Mouse (Mus musculus): ENCODE results near the gene Tnni1. TPM values are rescaled to one million over a fixed set of nuclear protein-coding genes. Genes with fewer than 3 reads are reported as not detected.

Tnni1 gene
- polyA plus RNA-seq, 2 experiments: 1.3 to 1.7 TPM

DNA sequence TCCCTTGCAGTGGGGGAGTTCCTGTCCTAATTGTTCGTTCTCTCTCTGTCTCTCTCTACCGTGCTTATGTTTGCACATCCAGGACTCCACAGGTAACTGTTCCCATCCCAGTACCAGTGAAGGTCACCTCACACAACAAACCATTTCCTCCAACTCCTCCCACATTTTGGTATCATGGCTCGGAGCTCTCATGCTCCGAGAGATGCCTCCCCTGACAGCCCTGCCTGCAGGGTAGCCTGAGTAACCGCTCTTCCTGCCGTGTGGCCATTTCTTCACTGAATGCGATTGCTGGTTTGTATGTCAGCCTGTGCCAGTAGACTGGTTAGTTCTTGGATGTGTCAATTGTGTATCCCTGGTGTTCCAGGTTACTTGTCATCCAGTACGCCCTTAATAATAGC, 7.7 kb upstream of the Tnni1 start:
- 53% methylated on average over 8 of the region's 8 CpGs for WGBS (ENCODE audit: insufficient replicate concordance)

DNA sequence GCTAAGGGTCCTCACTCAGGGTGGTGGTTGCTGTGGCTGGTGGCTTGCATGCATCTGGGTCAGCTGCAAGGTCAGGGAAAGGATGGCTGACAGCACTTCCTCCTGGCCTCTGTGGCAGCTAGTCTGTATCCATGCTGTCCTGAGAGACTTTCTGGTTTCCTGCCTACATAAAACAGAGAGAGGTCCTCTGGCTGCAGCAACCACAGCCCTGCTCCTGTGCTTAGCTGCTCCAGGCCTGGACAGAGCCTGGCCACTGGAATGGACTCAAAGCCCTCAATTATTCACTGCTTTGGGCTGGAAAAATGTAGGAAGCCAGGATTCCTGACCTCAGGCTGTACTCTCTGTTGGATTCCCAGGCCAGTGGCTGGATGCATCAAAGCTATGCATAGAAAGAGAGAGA, 2.6 kb upstream of the Tnni1 start:
- no peak overlapping the region for H3K4me3 ChIP-seq (ENCODE audit: insufficient read depth in 1 of 2, low read depth in 2 of 2, low read length in 2 of 2)
- H3K4me2 ChIP-seq (ENCODE audit: low read depth): no peak overlapping the region
- no peaks in the 10 kb centered on the region for H3K9me3 ChIP-seq (ENCODE audit: control insufficient read depth, low read length)
- no peak overlapping the region for H3K27ac ChIP-seq
- TF ChIP-seq EP300 (IDR thresholded peaks at IDR 0.05; ENCODE audit: low read depth): no peak
- no peak for TF ChIP-seq CTCF (IDR thresholded peaks at IDR 0.05; ENCODE audit: low read depth)
- H3K36me3 ChIP-seq (replicated peaks; ENCODE audit: control insufficient read depth, insufficient read depth, low read depth): no peaks in the 10 kb centered on the region
- H3K9ac ChIP-seq (replicated peaks): no peak overlapping the region
- ATAC-seq (ENCODE audit: insufficient read depth) (no peak), DNase-seq (ENCODE audit: low read depth in 3 of 3, low spot score in 3 of 3) (no peak)
- 0 out of 4 replicates have a peak, but pooled peaks cover 0 to 2% of the 10 kb centered on the region in 2 experiments for H3K4me1 ChIP-seq (replicated peaks; ENCODE audit: control insufficient read depth in 2 of 2, insufficient read depth in 2 of 2, low read length in 1 of 2)
- no peaks in the 10 kb centered on the region for H3K27me3 ChIP-seq (ENCODE audit: control insufficient read depth, insufficient read depth, low read length)

More for the DNA sequence above, 7.7 kb upstream of the Tnni1 start:
- no peak for DNase-seq (ENCODE audit: low read depth in 3 of 3, low spot score in 3 of 3)
- no peak overlapping the region for H3K4me3 ChIP-seq (ENCODE audit: insufficient read depth in 1 of 2, low read depth in 2 of 2, low read length in 2 of 2)
- no peaks in the 10 kb centered on the region for H3K9me3 ChIP-seq (ENCODE audit: control insufficient read depth, low read length)
- H3K4me1 ChIP-seq (replicated peaks; ENCODE audit: control insufficient read depth in 2 of 2, insufficient read depth in 2 of 2, low read length in 1 of 2): peaks cover 0 to 2% of the 10 kb centered on the region in 2 experiments; a peak in 1 of 4 replicates
- H3K27me3 ChIP-seq (ENCODE audit: control insufficient read depth, insufficient read depth, low read length): peaks cover 7% of the 10 kb centered on the region
- no peak overlapping the region for H3K4me2 ChIP-seq (ENCODE audit: low read depth)
- ATAC-seq (ENCODE audit: insufficient read depth): no peak
- H3K36me3 ChIP-seq (replicated peaks; ENCODE audit: control insufficient read depth, insufficient read depth, low read depth): no peaks in the 10 kb centered on the region
- TF ChIP-seq EP300 (IDR thresholded peaks at IDR 0.05; ENCODE audit: low read depth): no peak
- TF ChIP-seq CTCF (IDR thresholded peaks at IDR 0.05; ENCODE audit: low read depth): no peak
- no peak overlapping the region for H3K27ac ChIP-seq
- H3K9ac ChIP-seq (replicated peaks): no peak overlapping the region

DNA sequence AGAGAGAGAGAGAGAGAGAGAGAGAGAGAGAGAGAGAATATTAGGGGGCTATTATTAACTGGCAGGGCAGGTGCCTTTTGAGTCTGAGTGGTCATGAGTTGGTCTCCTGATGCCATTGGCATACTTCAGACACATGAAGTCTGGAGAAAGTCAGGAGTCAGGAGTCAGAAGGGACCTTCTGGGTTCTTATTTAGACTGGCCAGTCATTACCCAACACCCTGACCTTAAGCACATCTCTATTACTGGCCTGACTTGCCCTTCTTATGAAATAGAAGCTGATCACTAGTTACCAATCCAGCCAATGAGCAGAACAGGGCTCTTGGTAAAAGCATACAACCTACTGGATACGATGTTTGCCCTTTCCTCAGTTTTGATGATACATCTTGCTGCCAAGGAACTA, 2.2 kb upstream of the Tnni1 start:
- no peak overlapping the region for H3K9ac ChIP-seq (replicated peaks)
- 78% methylated on average over 1 of the region's 1 CpGs for WGBS (ENCODE audit: insufficient replicate concordance)
- no peak overlapping the region for H3K4me2 ChIP-seq (ENCODE audit: low read depth)
- no peak overlapping the region for H3K27ac ChIP-seq
- TF ChIP-seq EP300 (IDR thresholded peaks at IDR 0.05; ENCODE audit: low read depth) (no peak), CTCF (IDR thresholded peaks at IDR 0.05; ENCODE audit: low read depth) (no peak)
- DNase-seq (ENCODE audit: low read depth in 3 of 3, low spot score in 3 of 3): no peak
- 0 out of 4 replicates have a peak, but pooled peaks cover 0 to 2% of the 10 kb centered on the region in 2 experiments for H3K4me1 ChIP-seq (replicated peaks; ENCODE audit: control insufficient read depth in 2 of 2, insufficient read depth in 2 of 2, low read length in 1 of 2)
- H3K4me3 ChIP-seq (ENCODE audit: insufficient read depth in 1 of 2, low read depth in 2 of 2, low read length in 2 of 2): no peak overlapping the region
- ATAC-seq (ENCODE audit: insufficient read depth): no peak
- no peaks in the 10 kb centered on the region for H3K27me3 ChIP-seq (ENCODE audit: control insufficient read depth, insufficient read depth, low read length)
- H3K9me3 ChIP-seq (ENCODE audit: control insufficient read depth, low read length): no peaks in the 10 kb centered on the region
- H3K36me3 ChIP-seq (replicated peaks; ENCODE audit: control insufficient read depth, insufficient read depth, low read depth): no peaks in the 10 kb centered on the region

DNA sequence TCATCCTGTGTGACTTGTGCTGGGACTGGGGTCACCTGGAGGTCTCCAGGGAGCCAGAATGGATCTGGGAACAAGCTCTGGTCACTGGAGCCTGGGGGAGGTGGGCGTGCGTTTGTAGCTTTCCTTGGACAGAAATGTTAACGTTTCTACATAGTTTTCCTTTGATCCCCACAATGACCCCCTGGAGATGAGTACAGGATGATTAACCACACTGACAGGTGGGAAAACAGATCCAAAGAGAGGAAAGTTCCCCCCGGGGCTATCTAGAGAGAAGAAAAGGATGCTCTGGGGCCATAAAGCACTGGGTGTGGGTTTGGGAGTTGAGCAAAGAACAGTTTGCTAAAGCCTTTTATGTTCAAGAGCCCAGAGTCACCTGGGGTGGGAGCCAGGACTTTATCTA, 1.4 kb downstream of the Tnni1 start:
- Histone ChIP-seq H3K9ac (replicated peaks) (no peak overlapping the region), H3K27ac (no peak overlapping the region)

DNA sequence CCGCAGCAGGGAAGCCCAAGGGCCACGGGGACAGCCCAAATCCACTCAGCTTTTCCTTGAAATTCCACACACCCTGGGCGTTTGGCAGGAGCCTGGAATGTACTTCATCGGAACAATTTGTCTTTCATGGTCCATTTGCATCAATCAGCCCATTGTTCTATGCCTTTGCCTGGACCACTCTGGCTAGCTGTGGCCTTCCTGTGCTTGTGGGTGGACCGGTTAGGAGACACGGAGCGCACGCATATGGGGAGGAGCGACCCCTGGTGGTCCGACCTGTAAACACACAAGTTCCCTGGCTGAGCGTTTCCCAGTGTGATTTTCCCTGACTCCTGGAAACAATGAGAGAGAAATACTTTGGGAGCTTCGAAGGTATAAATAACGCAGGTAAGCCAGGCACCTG, 2.0 kb downstream of the Tnni1 start:
- Histone ChIP-seq H3K4me1 (replicated peaks; ENCODE audit: control insufficient read depth in 2 of 2, insufficient read depth in 2 of 2, low read length in 1 of 2) (0 out of 4 replicates have a peak, but pooled peaks cover 0 to 1% of the 10 kb centered on the region in 2 experiments), H3K27ac (no peak overlapping the region), H3K9me3 (ENCODE audit: control insufficient read depth, low read length) (no peaks in the 10 kb centered on the region), H3K9ac (replicated peaks) (no peak overlapping the region), H3K4me3 (ENCODE audit: insufficient read depth in 1 of 2, low read depth in 2 of 2, low read length in 2 of 2) (no peak overlapping the region), H3K27me3 (ENCODE audit: control insufficient read depth, insufficient read depth, low read length) (no peaks in the 10 kb centered on the region), H3K36me3 (replicated peaks; ENCODE audit: control insufficient read depth, insufficient read depth, low read depth) (no peaks in the 10 kb centered on the region), H3K4me2 (ENCODE audit: low read depth) (no peak overlapping the region)
- 13% methylated on average over 13 of the region's 13 CpGs for WGBS (ENCODE audit: insufficient replicate concordance)
- peak in 1 of 3 experiments; percentile 26 for DNase-seq (ENCODE audit: low read depth in 3 of 3, low spot score in 3 of 3)
- no peak for TF ChIP-seq EP300 (IDR thresholded peaks at IDR 0.05; ENCODE audit: low read depth)
- TF ChIP-seq CTCF (IDR thresholded peaks at IDR 0.05; ENCODE audit: low read depth): peak; percentile 95
- no peak for ATAC-seq (ENCODE audit: insufficient read depth)

More for the DNA sequence above, 1.4 kb downstream of the Tnni1 start:
- Histone ChIP-seq H3K9me3 (ENCODE audit: control insufficient read depth, low read length) (no peaks in the 10 kb centered on the region), H3K36me3 (replicated peaks; ENCODE audit: control insufficient read depth, insufficient read depth, low read depth) (no peaks in the 10 kb centered on the region), H3K4me1 (replicated peaks; ENCODE audit: control insufficient read depth in 2 of 2, insufficient read depth in 2 of 2, low read length in 1 of 2) (0 out of 4 replicates have a peak, but pooled peaks cover 0 to 2% of the 10 kb centered on the region in 2 experiments), H3K27me3 (ENCODE audit: control insufficient read depth, insufficient read depth, low read length) (no peaks in the 10 kb centered on the region), H3K4me3 (ENCODE audit: insufficient read depth in 1 of 2, low read depth in 2 of 2, low read length in 2 of 2) (no peak overlapping the region), H3K4me2 (ENCODE audit: low read depth) (no peak overlapping the region)
- no peak for ATAC-seq (ENCODE audit: insufficient read depth)
- DNase-seq (ENCODE audit: low read depth in 3 of 3, low spot score in 3 of 3): no peak
- 49% methylated on average over 4 of the region's 4 CpGs for WGBS (ENCODE audit: insufficient replicate concordance)
- TF ChIP-seq CTCF (IDR thresholded peaks at IDR 0.05; ENCODE audit: low read depth): no peak
- no peak for TF ChIP-seq EP300 (IDR thresholded peaks at IDR 0.05; ENCODE audit: low read depth)

All from liver, embryonic 14.5 days (tissue).